Mouse (Mus musculus) liver, embryonic 11.5 days (tissue): Measurements from ENCODE around the gene Xcl1. TPM values are rescaled to one million over a fixed set of nuclear protein-coding genes. Genes with fewer than 3 reads are reported as not detected.
"Not testable (repeated sequence)": the region's sequence is repeated elsewhere in the genome, so short reads cannot be mapped to it uniquely, and the experiment has no call there.

Experiments used
- ATAC-seq: fragments of 200-750 bp; cut with Nextera tagmentation; replicated peaks from 2 replicates; pipeline ENCODE4 v1.8.0; 2017; ENCODE audit warnings: moderate number of reproducible peaks, mild to moderate bottlenecking, moderate TSS enrichment, moderate library complexity; ENCODE audit not compliant: low FRiP score
- DNase-seq: peaks from one replicate; pipeline ENCODE4 v3.0.0-alpha.2; 2017; ENCODE audit warnings: low spot score
- H3K27ac ChIP-seq: fragments of 300-500 bp; sonication (generic); 2 replicates; pipeline ENCODE4 v1.5.1; 2014; ENCODE audit warnings: mild to moderate bottlenecking, low read depth, low read length, control low read depth
- H3K27me3 ChIP-seq: fragments of 300-500 bp; sonication (generic); replicated peaks from 2 replicates; pipeline ENCODE4 v1.6.1; 2014; ENCODE audit warnings: low read length, mixed read lengths; ENCODE audit not compliant: control insufficient read depth, insufficient read depth
- H3K36me3 ChIP-seq: fragments of 300-500 bp; sonication (generic); 2 replicates; pipeline ENCODE4 v1.6.1; 2014; ENCODE audit warnings: mild to moderate bottlenecking, low read length, moderate library complexity, mixed read lengths; ENCODE audit not compliant: control insufficient read depth, insufficient read depth
- H3K4me1 ChIP-seq: fragments of 300-500 bp; sonication (generic); replicated peaks from 2 replicates; pipeline ENCODE4 v1.6.1; 2014; ENCODE audit warnings: low read length, mixed read lengths; ENCODE audit not compliant: control insufficient read depth, insufficient read depth
- H3K4me2 ChIP-seq: fragments of 300-500 bp; sonication (generic); 2 replicates; pipeline ENCODE4 v1.6.1; 2014; ENCODE audit warnings: mild to moderate bottlenecking, control low read depth, moderate library complexity
- H3K4me3 ChIP-seq: fragments of 300-500 bp; sonication (generic); 2 replicates; pipeline ENCODE4 v1.5.1; 2014; ENCODE audit warnings: low read depth, low read length, control low read depth
- H3K9ac ChIP-seq: fragments of 300-500 bp; sonication (generic); 2 replicates; pipeline ENCODE4 v1.6.1; 2014; ENCODE audit warnings: low read depth, low read length, control low read depth
- H3K9me3 ChIP-seq: fragments of 300-500 bp; sonication (generic); 2 replicates; pipeline ENCODE4 v1.6.1; 2016; ENCODE audit warnings: low read length, inconsistent platforms, mixed read lengths; ENCODE audit not compliant: control insufficient read depth
- WGBS: fragments of 180-500 bp; shearing (Covaris S2); extraction: QIAGEN DNeasy Blood & Tissue Kit; methylation state at CpG from one replicate; pipeline ENCODE4 v1.1.7; 2014; 5-methylcytosine and 5-hydroxymethylcytosine counted together
- polyA plus RNA-seq: library from polyadenylated mRNA; unstranded; fragments of >200 nt; fragmentation: Nextera tagmentation; extraction: Ambion mirVana; gene quantifications from 2 replicates; pipeline ENCODE4 v1.2.1, GENCODE M21; 2014

Xcl1 gene
- polyA plus RNA-seq, result not detected in 2 replicates

DNA sequence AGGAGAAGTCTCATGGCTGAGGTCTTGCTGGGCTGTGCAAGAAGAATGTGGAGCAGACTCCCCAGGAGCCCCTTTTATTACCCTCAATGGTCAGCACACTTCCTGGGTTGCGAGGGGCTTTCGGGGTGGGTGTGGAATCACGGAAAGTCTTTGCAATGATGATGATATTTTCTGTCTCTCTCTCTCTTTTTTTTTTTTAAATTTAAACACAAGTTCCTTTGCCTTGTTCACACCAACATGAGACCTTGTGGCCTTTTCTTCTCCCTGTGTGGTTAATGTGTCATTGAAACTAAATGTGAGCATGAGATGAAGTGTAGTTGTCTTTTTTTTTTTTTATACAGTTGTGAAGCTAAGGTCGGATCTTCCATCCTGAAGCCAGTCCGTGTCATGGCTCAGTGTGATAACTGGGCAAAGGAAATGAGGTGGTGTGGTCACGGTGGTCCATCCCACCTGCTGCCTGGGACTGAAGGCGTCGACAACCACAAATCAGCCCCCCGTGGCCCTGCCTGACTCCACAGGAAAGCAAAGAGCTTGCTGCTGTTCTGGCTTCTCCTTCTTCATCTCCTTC is at the start of gene Xcl1:
Xcl1 (minus strand) TSS at position 51 of the 568 bp plus-strand sequence.
- no peaks in the 10 kb centered on the region for H3K4me1 ChIP-seq
- H3K9me3 ChIP-seq, result no peaks in the 10 kb centered on the region
- H3K9ac ChIP-seq, result no peak within 1 kb of the TSS
- H3K4me3 ChIP-seq, result no peak within 1 kb of the TSS
- 53% methylated on average over 9 of the region's 9 CpGs for WGBS
- no peaks in the 10 kb centered on the region for H3K27me3 ChIP-seq
- ATAC-seq (no peak), DNase-seq (no peak)
- no peak within 1 kb of the TSS for H3K27ac ChIP-seq
- H3K36me3 ChIP-seq, result no peaks in the 10 kb centered on the region
- no peak within 1 kb of the TSS for H3K4me2 ChIP-seq

DNA sequence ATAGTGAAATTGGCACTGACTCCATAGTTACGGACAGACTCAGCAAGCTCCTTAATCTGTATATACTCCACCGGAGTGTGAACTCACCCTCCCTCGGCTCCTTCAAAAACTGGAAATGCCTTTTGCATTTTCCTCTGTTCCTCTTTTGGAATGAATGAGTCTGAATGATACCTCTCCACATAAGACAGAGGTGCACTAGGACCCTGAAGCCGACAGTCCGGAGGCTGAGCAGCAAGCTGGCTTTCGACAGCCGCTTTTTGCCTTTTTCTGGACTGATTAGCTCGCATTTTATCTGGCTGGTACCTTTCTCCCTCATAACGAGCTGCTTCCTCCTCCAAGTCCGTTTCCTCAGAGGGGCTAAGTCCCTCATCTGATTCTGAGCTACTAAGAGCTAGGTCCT is 49.4 kb upstream of the Xcl1 start:
- H3K9me3 ChIP-seq, H3K4me3 ChIP-seq, H3K4me2 ChIP-seq, H3K9ac ChIP-seq, H3K27me3 ChIP-seq, H3K36me3 ChIP-seq, ATAC-seq, DNase-seq, H3K4me1 ChIP-seq, H3K27ac ChIP-seq: not testable (repeated sequence)
- WGBS, result 85% methylated on average over 10 of the region's 10 CpGs

DNA sequence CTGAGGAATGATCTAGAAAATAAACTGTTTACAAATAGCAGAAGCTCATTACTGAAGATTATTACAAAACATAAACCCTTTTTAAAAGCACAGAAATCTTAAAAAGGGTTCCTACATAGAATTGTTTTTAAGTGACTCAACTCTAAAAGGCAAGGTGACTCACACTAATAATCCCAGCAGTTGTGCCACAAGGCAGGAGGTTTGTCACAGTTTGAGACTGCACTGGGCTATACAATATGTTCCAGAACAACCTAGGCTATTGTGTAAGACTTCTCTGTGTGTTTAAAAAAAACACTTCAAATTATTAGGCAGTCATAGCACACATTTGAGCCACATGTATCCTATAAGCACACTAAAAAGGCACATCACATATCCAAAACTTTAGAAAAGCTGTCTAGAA is 42.0 kb upstream of the Xcl1 start:
- Histone ChIP-seq H3K36me3 (no peaks in the 10 kb centered on the region), H3K4me3 (no peak overlapping the region), H3K27ac (no peak overlapping the region), H3K4me1 (no peaks in the 10 kb centered on the region), H3K4me2 (no peak overlapping the region), H3K9ac (no peak overlapping the region), H3K9me3 (no peaks in the 10 kb centered on the region), H3K27me3 (no peaks in the 10 kb centered on the region)
- DNase-seq, result no peak
- ATAC-seq, result no peak

DNA sequence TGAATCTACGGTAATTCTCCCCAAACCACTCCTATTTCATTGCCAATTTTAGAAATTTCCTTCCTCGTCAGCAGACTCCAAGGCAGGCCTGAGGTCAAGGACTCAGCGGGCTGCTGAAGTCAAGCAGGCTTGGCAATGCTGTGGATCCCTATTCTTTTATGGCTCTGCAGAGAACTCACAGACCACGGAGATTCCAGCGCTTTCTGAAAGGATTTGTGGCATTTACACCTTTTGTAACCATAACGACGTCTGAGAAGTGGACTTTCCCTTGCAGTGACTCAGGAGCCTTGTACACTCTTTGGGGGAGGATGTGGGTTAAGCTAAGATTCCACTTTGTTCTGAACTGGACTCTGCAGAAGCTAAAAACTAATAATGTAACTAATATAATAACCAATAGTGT is 40.4 kb upstream of the Xcl1 start:
- no peaks in the 10 kb centered on the region for H3K9me3 ChIP-seq
- H3K4me2 ChIP-seq, result no peak overlapping the region
- no peaks in the 10 kb centered on the region for H3K4me1 ChIP-seq
- no peak overlapping the region for H3K4me3 ChIP-seq
- no peak overlapping the region for H3K9ac ChIP-seq
- ATAC-seq (no peak), DNase-seq (no peak)
- H3K27me3 ChIP-seq, result no peaks in the 10 kb centered on the region
- 66% methylated on average over 7 of the region's 7 CpGs for WGBS
- no peak overlapping the region for H3K27ac ChIP-seq
- H3K36me3 ChIP-seq, result no peaks in the 10 kb centered on the region

DNA sequence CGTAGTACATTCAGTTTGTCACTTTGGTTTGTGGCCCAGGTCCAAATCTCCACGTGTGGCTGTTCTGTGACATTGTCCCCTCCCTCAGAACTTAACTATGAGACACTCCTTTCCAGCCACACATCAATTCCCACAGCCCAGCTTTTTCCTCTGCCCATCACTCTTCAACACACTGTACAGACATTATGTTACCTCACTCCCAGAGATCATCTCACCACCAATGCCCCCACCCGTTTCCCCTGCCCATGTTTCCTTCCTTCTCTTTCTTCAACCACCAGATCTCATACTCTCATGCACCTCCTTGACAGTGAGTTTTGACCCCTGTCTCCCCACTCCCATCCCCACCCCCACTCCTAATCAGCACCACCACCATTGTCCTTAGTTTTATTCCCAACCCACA is 39.9 kb upstream of the Xcl1 start:
- ATAC-seq (no peak), DNase-seq (no peak)
- Histone ChIP-seq H3K4me3 (no peak overlapping the region), H3K27me3 (no peaks in the 10 kb centered on the region), H3K4me2 (no peak overlapping the region), H3K27ac (no peak overlapping the region), H3K36me3 (no peaks in the 10 kb centered on the region), H3K9ac (no peak overlapping the region), H3K9me3 (no peaks in the 10 kb centered on the region), H3K4me1 (no peaks in the 10 kb centered on the region)
- WGBS, result 70% methylated on average over 3 of the region's 3 CpGs

DNA sequence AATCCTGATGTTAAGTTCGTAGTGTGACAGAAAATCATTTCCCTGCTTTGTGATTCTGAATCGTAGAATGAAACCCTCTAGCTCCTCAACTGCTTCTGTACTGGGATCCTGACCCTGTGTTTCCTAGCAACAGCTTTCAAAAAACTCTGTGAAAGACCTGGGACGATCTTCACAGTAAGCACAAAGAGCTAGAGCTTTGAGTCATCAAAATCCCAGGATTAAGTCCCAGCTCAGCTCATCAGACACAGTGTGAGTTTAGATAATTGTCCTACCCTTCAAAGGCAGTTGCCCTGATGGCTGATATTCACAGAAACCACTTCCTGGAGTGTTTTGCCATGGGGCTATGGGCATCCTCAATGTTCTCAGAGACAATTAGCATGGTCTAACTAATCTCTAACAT is 38.5 kb upstream of the Xcl1 start:
- DNase-seq, result no peak
- Histone ChIP-seq H3K4me2 (no peak overlapping the region), H3K27ac (no peak overlapping the region), H3K4me3 (no peak overlapping the region), H3K27me3 (no peaks in the 10 kb centered on the region), H3K9me3 (no peaks in the 10 kb centered on the region), H3K4me1 (no peaks in the 10 kb centered on the region), H3K9ac (no peak overlapping the region), H3K36me3 (no peaks in the 10 kb centered on the region)
- no peak for ATAC-seq
- 48% methylated on average over 3 of the region's 3 CpGs for WGBS

DNA sequence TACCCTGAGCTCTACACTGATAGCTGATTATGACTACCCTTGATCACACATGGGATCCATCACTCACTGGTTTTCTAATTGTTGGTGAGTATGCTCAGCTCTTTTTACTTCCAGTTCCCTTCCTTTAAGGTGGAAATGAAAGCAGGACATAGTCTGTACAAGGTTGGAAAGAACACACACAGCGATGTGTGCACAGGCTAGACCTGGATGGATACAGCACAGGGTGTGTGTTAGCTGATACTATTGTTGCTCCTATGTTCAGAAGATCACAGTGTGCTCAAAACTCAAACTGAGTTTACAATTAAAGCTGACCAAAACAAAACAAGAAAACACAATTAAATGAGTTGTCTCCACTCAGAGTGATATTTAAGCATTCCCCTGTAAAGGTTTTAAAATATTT is 38.0 kb upstream of the Xcl1 start:
- H3K9me3 ChIP-seq, result no peaks in the 10 kb centered on the region
- DNase-seq (no peak), ATAC-seq (no peak)
- 78% methylated on average over 1 of the region's 1 CpGs for WGBS
- H3K36me3 ChIP-seq, result no peaks in the 10 kb centered on the region
- H3K27ac ChIP-seq, result no peak overlapping the region
- H3K4me3 ChIP-seq, result no peak overlapping the region
- no peaks in the 10 kb centered on the region for H3K27me3 ChIP-seq
- no peaks in the 10 kb centered on the region for H3K4me1 ChIP-seq
- no peak overlapping the region for H3K4me2 ChIP-seq
- no peak overlapping the region for H3K9ac ChIP-seq

DNA sequence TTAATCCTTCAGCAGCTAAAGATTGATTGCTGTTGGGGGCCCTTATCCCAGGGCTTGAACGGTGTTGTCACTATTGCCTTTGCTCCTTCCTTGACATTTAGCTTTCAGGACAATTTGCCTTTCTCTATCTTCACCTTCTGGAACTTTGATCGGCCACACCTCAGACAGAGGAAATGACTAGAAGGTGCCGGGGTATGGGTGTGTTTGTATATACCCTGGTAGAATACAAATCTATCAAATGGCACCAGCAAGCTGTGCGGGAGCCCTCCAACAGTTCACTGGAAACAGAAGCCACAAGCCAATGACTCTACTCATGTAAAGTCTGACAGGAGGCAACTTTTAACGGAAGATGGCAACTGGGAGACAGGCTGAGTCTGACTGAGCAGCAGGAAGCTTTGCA is 37.4 kb upstream of the Xcl1 start:
- Histone ChIP-seq H3K27me3 (no peaks in the 10 kb centered on the region), H3K9ac (no peak overlapping the region), H3K4me2 (no peak overlapping the region), H3K27ac (no peak overlapping the region), H3K4me1 (no peaks in the 10 kb centered on the region), H3K4me3 (no peak overlapping the region), H3K9me3 (no peaks in the 10 kb centered on the region), H3K36me3 (no peaks in the 10 kb centered on the region)
- 77% methylated on average over 5 of the region's 5 CpGs for WGBS
- no peak for DNase-seq
- no peak for ATAC-seq

DNA sequence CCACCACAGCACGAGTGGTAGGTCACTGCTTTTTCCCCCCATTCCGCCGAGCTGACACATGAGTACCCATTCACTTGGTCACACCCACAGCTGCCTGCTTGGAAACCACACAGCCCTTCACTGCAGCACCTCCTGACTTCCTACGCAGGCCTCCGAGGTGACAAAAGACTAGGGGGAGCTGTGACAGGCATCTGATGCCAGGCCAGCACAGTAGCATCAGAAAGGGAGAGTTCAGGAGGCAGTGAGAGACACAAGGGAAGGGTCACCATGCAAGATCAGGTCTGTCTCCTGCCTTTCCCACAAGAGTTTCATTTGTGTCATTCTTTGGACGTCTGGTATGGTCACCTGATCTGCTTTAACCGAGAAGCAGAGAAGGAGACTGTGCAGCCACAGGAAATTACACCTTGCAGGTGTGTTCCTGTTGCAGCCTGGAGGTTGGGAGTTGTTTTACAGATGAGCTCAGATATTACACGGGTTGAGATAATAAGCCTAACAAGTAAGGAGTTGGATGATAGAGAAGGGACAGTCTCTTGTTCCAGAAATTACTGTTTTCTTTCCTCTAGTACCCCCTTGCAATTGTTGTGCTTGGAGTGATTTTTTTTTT is 30.9 kb upstream of the Xcl1 start:
- 40% methylated on average over 8 of the region's 8 CpGs for WGBS

More for the DNA sequence above, 30.9 kb upstream of the Xcl1 start:
- DNase-seq (no peak), ATAC-seq (no peak)
- Histone ChIP-seq H3K9me3 (no peaks in the 10 kb centered on the region), H3K4me3 (no peak overlapping the region), H3K27me3 (no peaks in the 10 kb centered on the region), H3K36me3 (no peaks in the 10 kb centered on the region), H3K4me2 (no peak overlapping the region), H3K9ac (no peak overlapping the region), H3K27ac (no peak overlapping the region), H3K4me1 (no peaks in the 10 kb centered on the region)
